Mouse (Mus musculus) layer of hippocampus, postnatal 36 days (tissue): ENCODE results near the gene Tsx. TPM values are rescaled to one million over a fixed set of nuclear protein-coding genes. Genes with fewer than 3 reads are reported as not detected.
"Not testable (repeated sequence)": the region's sequence is repeated elsewhere in the genome, so short reads cannot be mapped to it uniquely, and the experiment has no call there.

Experiments
- DNase-seq, 2 experiments: peaks; one replicate each; pipeline ENCODE4 v3.0.0; 2022
- total RNA-seq, 2 experiments: library from RNA; stranded (reverse); gene quantifications; 2 replicates each; pipeline ENCODE4 v1.2.3; 2021

Gene Tsx
- 1 to 10 TPM in 1 of 2 experiments, not detected in 1; 1.3 TPM for total RNA-seq

DNA sequence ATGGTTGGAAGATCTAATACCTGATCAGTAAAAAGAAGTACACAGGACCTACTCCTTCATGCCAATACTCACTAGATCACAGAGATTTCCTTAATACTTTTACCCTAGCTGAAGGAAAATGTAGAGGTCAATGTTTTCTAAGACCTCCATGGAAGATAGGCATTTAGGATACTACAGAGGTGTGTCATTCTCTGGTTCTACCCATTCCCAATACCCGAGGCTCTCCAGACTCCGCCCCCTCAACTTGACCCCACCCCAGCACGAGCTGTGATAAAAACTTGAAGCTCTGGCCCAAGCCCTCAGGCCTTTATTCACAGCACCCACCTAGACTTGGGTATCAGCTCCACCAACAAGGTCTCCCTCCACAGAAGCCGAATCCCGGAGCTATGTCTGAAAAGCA is at the start of gene Tsx:
Gene Tsx, plus strand, starts transcription at position 301 of the 400 bp plus-strand sequence.
- DNase-seq: no peak

GRCm38 (mm10) chrX:103366201-103366600 is 48.1 kb upstream of the Tsx start:
- no peak for DNase-seq

- no peak for DNase-seq
These were observed 45.6 kb upstream of the Tsx start for GRCm38 (mm10) chrX:103368650-103369049.

- no peak for DNase-seq
These were observed 43.0 kb upstream of the Tsx start for GRCm38 (mm10) chrX:103371221-103371620.

- DNase-seq: no peak
These were observed 42.6 kb upstream of the Tsx start for GRCm38 (mm10) chrX:103371627-103372026.

- no peak for DNase-seq
These were observed 40.0 kb upstream of the Tsx start for GRCm38 (mm10) chrX:103374250-103374649.

- DNase-seq: no peak
These were observed 29.7 kb upstream of the Tsx start for GRCm38 (mm10) chrX:103384528-103384927.

- no peak for DNase-seq
These were observed 26.1 kb upstream of the Tsx start for GRCm38 (mm10) chrX:103388131-103388530.

- DNase-seq: no peak
These were observed 20.4 kb upstream of the Tsx start for GRCm38 (mm10) chrX:103393841-103394240.

- no peak for DNase-seq
These were observed 9.2 kb upstream of the Tsx start for GRCm38 (mm10) chrX:103405021-103405420.

GRCm38 (mm10) chrX:103421710-103422109 is 7.4 kb downstream of the Tsx start, which contains the start of gene Gm26992:
Gene Gm26992, plus strand, starts transcription at chrX:103422010.
- no peak for DNase-seq

DNA sequence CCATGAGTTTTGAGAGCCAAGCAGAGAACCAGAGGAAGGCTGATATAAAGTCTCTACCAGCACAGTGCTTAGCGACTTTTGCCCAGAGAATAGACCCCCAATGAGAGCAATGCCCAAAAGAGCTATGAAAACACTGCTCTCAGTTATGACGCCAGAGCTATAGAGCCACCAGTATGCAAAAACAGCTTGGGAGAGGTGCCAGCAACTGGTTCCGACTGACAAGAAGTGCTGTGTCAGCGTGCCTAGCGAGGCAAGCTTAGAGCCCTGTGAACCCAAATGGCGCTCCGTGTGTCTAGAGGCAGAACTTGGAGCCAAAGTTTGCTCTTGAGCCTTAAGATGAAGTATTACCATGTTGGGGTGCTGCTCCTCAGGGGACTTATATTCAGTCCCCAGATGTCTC is 13.4 kb downstream of the Tsx start:
- DNase-seq: no peak

GRCm38 (mm10) chrX:103432293-103432692 is 18.0 kb downstream of the Tsx start:
- no peak for DNase-seq

DNA sequence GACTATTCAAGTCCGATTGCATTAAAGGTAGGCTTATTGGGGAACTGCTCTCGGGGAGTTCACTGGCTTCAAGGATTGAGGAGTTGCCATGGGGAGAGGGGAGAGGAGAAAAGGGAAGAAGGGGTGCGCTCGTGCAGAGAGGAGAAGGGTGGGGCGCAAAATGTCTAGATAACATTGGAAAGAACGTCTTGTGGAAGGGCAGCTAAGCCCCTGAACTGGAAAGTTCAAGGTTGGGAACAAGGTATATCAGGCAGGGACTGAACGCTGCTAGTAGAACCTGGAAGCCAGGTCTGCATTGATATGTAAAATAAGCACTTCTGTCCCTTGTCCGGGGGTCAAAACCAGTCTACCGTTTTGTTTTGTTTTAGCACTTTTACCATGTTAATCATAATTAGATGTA is 23.8 kb downstream of the Tsx start:
- DNase-seq: no peak

GRCm38 (mm10) chrX:103440803-103441202 is 26.5 kb downstream of the Tsx start:
- DNase-seq: no peak

DNA sequence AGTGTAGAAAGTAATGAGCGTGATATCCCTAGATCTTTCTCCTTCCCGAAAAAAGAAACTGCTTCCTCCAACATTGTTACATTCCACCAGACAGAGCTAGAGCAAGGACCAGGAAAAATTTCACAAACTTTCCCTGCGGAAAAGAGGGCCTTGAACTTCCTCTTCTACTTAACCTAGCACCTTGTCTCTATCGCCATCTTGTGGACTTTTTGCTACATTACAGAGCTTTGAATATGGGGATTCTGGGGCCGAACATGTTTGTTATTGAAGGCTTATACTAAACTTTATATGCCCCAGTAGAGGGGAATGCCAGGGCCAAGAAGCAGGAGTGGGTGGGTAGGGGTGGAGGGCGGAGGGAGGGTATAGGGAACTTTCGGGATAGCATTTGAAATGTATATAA is 29.5 kb downstream of the Tsx start:
- no peak for DNase-seq

DNA sequence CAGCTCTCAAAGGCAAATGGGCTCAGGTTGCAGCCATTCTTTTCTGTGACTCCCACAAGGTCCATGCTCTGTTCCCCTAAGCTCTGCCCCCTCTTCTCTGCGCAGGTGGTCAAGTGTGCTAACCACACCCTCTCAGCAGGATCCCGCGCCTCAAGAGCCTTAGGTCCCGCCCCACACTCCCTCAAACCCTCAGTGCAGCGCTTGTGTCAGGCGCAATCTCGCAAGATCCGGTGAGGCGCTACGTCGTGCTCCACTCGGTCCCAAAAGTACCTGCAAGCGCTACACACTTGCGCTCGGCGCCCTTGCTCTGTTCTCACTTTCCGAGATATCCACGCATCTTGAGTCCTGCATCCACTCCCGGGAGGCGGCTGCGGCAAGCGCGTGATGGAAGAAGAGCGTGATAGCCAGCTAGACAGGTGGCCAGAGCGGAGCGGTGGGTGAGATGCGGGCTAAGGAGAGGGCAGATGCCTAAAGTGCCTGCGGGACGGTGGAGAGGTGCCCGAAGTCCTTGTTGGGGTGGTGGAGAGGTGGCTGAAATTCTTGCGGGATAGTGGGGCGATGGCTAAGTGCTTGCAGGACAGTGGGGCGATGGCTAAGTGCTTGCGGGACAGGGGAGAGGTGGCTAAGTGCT is 33.4 kb downstream of the Tsx start:
- DNase-seq: peak in 1 of 2 experiments; percentile 10

- not testable (repeated sequence) for DNase-seq
These were observed 34.2 kb downstream of the Tsx start for GRCm38 (mm10) chrX:103448429-103448828.

GRCm38 (mm10) chrX:103448943-103449722 is 34.9 kb downstream of the Tsx start:
- not testable (repeated sequence) for DNase-seq

- DNase-seq: no peak
These were observed 38.5 kb downstream of the Tsx start for GRCm38 (mm10) chrX:103452815-103453214.

GRCm38 (mm10) chrX:103460056-103460455 is 45.8 kb downstream of the Tsx start:
- no peak for DNase-seq

GRCm38 (mm10) chrX:103468998-103469397 is 54.7 kb downstream of the Tsx start:
- DNase-seq: no peak

GRCm38 (mm10) chrX:103472346-103472745 is 58.1 kb downstream of the Tsx start:
- no peak for DNase-seq
